Mouse (Mus musculus): ENCODE data around the gene Myo6. TPM values are rescaled to one million over a fixed set of nuclear protein-coding genes. Genes with fewer than 3 reads are reported as not detected.

Gene Myo6
- polyA plus RNA-seq, 1 experiment, result 61.9 TPM

- H3K27ac ChIP-seq (ENCODE audit: insufficient read depth, low read length), result no peak overlapping the region
- WGBS, result 69% methylated on average over 8 of the region's 8 CpGs
- no peaks in the 10 kb centered on the region for H3K4me1 ChIP-seq (ENCODE audit: control insufficient read depth, insufficient read depth, low read length)
- TF ChIP-seq CTCF (IDR thresholded peaks at IDR 0.05; ENCODE audit: borderline replicate concordance, insufficient read depth, low read depth, low read length) (no peak), POLR2A (IDR thresholded peaks at IDR 0.05; ENCODE audit: borderline replicate concordance, insufficient read depth, low read length) (no peak)
- no peak overlapping the region for H3K4me3 ChIP-seq (replicated peaks; ENCODE audit: insufficient read depth, low read depth, low read length)
- no peaks in the 10 kb centered on the region for H3K27me3 ChIP-seq (ENCODE audit: control insufficient read depth, insufficient read depth, low read length)
- DNase-seq, result no peak
Measured at GRCm38 (mm10) chr9:80269596-80269995, 104.8 kb downstream of the Myo6 start.

- Histone ChIP-seq H3K27me3 (ENCODE audit: control insufficient read depth, insufficient read depth, low read length) (no peaks in the 10 kb centered on the region), H3K27ac (ENCODE audit: insufficient read depth, low read length) (no peak overlapping the region), H3K4me3 (replicated peaks; ENCODE audit: insufficient read depth, low read depth, low read length) (no peak overlapping the region), H3K4me1 (ENCODE audit: control insufficient read depth, insufficient read depth, low read length) (no peaks in the 10 kb centered on the region)
- DNase-seq, result no peak
- WGBS, result 78% methylated on average over 1 of the region's 1 CpGs
- no peak for TF ChIP-seq CTCF (IDR thresholded peaks at IDR 0.05; ENCODE audit: borderline replicate concordance, insufficient read depth, low read depth, low read length)
- TF ChIP-seq POLR2A (IDR thresholded peaks at IDR 0.05; ENCODE audit: borderline replicate concordance, insufficient read depth, low read length), result no peak
Measured at GRCm38 (mm10) chr9:80272951-80273350, 108.1 kb downstream of the Myo6 start.

- H3K27me3 ChIP-seq (ENCODE audit: control insufficient read depth, insufficient read depth, low read length), result no peaks in the 10 kb centered on the region
- no peak for TF ChIP-seq POLR2A (IDR thresholded peaks at IDR 0.05; ENCODE audit: borderline replicate concordance, insufficient read depth, low read length)
- TF ChIP-seq CTCF (IDR thresholded peaks at IDR 0.05; ENCODE audit: borderline replicate concordance, insufficient read depth, low read depth, low read length), result no peak
Measured at GRCm38 (mm10) chr9:80275053-80275771, 110.4 kb downstream of the Myo6 start.

GRCm38 (mm10) chr9:80275772-80276134 lies 110.9 kb downstream of the Myo6 start:
- no peak overlapping the region for H3K4me3 ChIP-seq (replicated peaks; ENCODE audit: insufficient read depth, low read depth, low read length)
- H3K4me1 ChIP-seq (ENCODE audit: control insufficient read depth, insufficient read depth, low read length), result no peaks in the 10 kb centered on the region
- no peaks in the 10 kb centered on the region for H3K27me3 ChIP-seq (ENCODE audit: control insufficient read depth, insufficient read depth, low read length)
- TF ChIP-seq CTCF (IDR thresholded peaks at IDR 0.05; ENCODE audit: borderline replicate concordance, insufficient read depth, low read depth, low read length) (no peak), POLR2A (IDR thresholded peaks at IDR 0.05; ENCODE audit: borderline replicate concordance, insufficient read depth, low read length) (no peak)
- 89% methylated on average over 1 of the region's 1 CpGs for WGBS
- DNase-seq, result no peak
- no peak overlapping the region for H3K27ac ChIP-seq (ENCODE audit: insufficient read depth, low read length)

More at GRCm38 (mm10) chr9:80275053-80275771, 110.4 kb downstream of the Myo6 start:
- no peaks in the 10 kb centered on the region for H3K4me1 ChIP-seq (ENCODE audit: control insufficient read depth, insufficient read depth, low read length)
- no peak overlapping the region for H3K4me3 ChIP-seq (replicated peaks; ENCODE audit: insufficient read depth, low read depth, low read length)
- 93% methylated on average over 8 of the region's 8 CpGs for WGBS
- no peak for DNase-seq
- H3K27ac ChIP-seq (ENCODE audit: insufficient read depth, low read length), result no peak overlapping the region

GRCm38 (mm10) chr9:80277157-80277556 lies 112.3 kb downstream of the Myo6 start:
- Histone ChIP-seq H3K4me3 (replicated peaks; ENCODE audit: insufficient read depth, low read depth, low read length) (no peak overlapping the region), H3K27me3 (ENCODE audit: control insufficient read depth, insufficient read depth, low read length) (no peaks in the 10 kb centered on the region), H3K4me1 (ENCODE audit: control insufficient read depth, insufficient read depth, low read length) (no peaks in the 10 kb centered on the region), H3K27ac (ENCODE audit: insufficient read depth, low read length) (no peak overlapping the region)
- WGBS, result 11% methylated on average over 2 of the region's 2 CpGs
- TF ChIP-seq CTCF (IDR thresholded peaks at IDR 0.05; ENCODE audit: borderline replicate concordance, insufficient read depth, low read depth, low read length) (no peak), POLR2A (IDR thresholded peaks at IDR 0.05; ENCODE audit: borderline replicate concordance, insufficient read depth, low read length) (no peak)
- peak in 1 of 2 experiments; percentile 52 for DNase-seq

GRCm38 (mm10) chr9:80277770-80278169 lies 112.9 kb downstream of the Myo6 start:
- no peak for DNase-seq
- Histone ChIP-seq H3K4me1 (ENCODE audit: control insufficient read depth, insufficient read depth, low read length) (no peaks in the 10 kb centered on the region), H3K4me3 (replicated peaks; ENCODE audit: insufficient read depth, low read depth, low read length) (no peak overlapping the region), H3K27me3 (ENCODE audit: control insufficient read depth, insufficient read depth, low read length) (no peaks in the 10 kb centered on the region), H3K27ac (ENCODE audit: insufficient read depth, low read length) (no peak overlapping the region)
- no peak for TF ChIP-seq CTCF (IDR thresholded peaks at IDR 0.05; ENCODE audit: borderline replicate concordance, insufficient read depth, low read depth, low read length)
- TF ChIP-seq POLR2A (IDR thresholded peaks at IDR 0.05; ENCODE audit: borderline replicate concordance, insufficient read depth, low read length), result no peak
- WGBS, result 60% methylated on average over 6 of the region's 6 CpGs

- TF ChIP-seq POLR2A (IDR thresholded peaks at IDR 0.05; ENCODE audit: borderline replicate concordance, insufficient read depth, low read length), result no peak
- no peak for TF ChIP-seq CTCF (IDR thresholded peaks at IDR 0.05; ENCODE audit: borderline replicate concordance, insufficient read depth, low read depth, low read length)
- Histone ChIP-seq H3K4me3 (replicated peaks; ENCODE audit: insufficient read depth, low read depth, low read length) (no peak overlapping the region), H3K27me3 (ENCODE audit: control insufficient read depth, insufficient read depth, low read length) (no peaks in the 10 kb centered on the region), H3K4me1 (ENCODE audit: control insufficient read depth, insufficient read depth, low read length) (no peaks in the 10 kb centered on the region), H3K27ac (ENCODE audit: insufficient read depth, low read length) (no peak overlapping the region)
- no peak for DNase-seq
- WGBS, result 100% methylated on average over 1 of the region's 1 CpGs
Measured at GRCm38 (mm10) chr9:80280724-80281123, 115.9 kb downstream of the Myo6 start.

- Histone ChIP-seq H3K4me3 (replicated peaks; ENCODE audit: insufficient read depth, low read depth, low read length) (no peak overlapping the region), H3K4me1 (ENCODE audit: control insufficient read depth, insufficient read depth, low read length) (no peaks in the 10 kb centered on the region), H3K27me3 (ENCODE audit: control insufficient read depth, insufficient read depth, low read length) (no peaks in the 10 kb centered on the region), H3K27ac (ENCODE audit: insufficient read depth, low read length) (no peak overlapping the region)
- DNase-seq, result no peak
- 97% methylated on average over 3 of the region's 3 CpGs for WGBS
- TF ChIP-seq POLR2A (IDR thresholded peaks at IDR 0.05; ENCODE audit: borderline replicate concordance, insufficient read depth, low read length) (no peak), CTCF (IDR thresholded peaks at IDR 0.05; ENCODE audit: borderline replicate concordance, insufficient read depth, low read depth, low read length) (no peak)
Measured at GRCm38 (mm10) chr9:80282426-80282825, 117.6 kb downstream of the Myo6 start.

All from cerebellum, adult 2 months (tissue).